Mouse (Mus musculus) inflammation-experienced regulatory T-cells, adult 16 weeks (primary cell): ENCODE results near the gene Tsen34. TPM values are rescaled to one million over a fixed set of nuclear protein-coding genes. Genes with fewer than 3 reads are reported as not detected.

Experiments
- polyA plus RNA-seq: library from polyadenylated mRNA; unstranded; fragments of 100-300 nt; shearing (Covaris generic); gene quantifications from one replicate; pipeline ENCODE4 v1.2.1, GENCODE M21; 2017

Gene Tsen34
- 20.6 TPM for polyA plus RNA-seq

GRCm38 (mm10) chr7:3692382-3692986, at the start of gene Tsen34:
Gene Tsen34 (plus strand): TSS chr7:3692863.

GRCm38 (mm10) chr7:3644672-3645487, 47.8 kb upstream of the Tsen34 start, which contains the start of gene Cnot3:
Gene Cnot3 (plus strand): TSS chr7:3645268.

GRCm38 (mm10) chr7:3665215-3666114, 27.2 kb upstream of the Tsen34 start, which contains the start of gene Leng1:
Gene Leng1 (minus strand): TSS chr7:3665840.

GRCm38 (mm10) chr7:3677342-3677741, 15.3 kb upstream of the Tsen34 start, which contains the start of gene Tmc4:
Gene Tmc4 (minus strand): TSS chr7:3677553.

GRCm38 (mm10) chr7:3692987-3693808, 535 bp downstream of the Tsen34 start, which contains the start of gene Mboat7:
Gene Mboat7 (minus strand): TSS chr7:3693523.

GRCm38 (mm10) chr7:3703879-3704441, 11.3 kb downstream of the Tsen34 start, which contains the start of gene Rps9:
Gene Rps9 (plus strand): TSS chr7:3703993.

GRCm38 (mm10) chr7:3720268-3720667, 27.6 kb downstream of the Tsen34 start, which contains the start of gene Pirb:
Gene Pirb (minus strand): TSS chr7:3720391.

Other genes with a start within 250 kb of the Tsen34 start
- not detected for gene Tarm1, start 190.2 kb upstream of the Tsen34 start, polyA plus RNA-seq
- gene Oscar, start 76.7 kb upstream of the Tsen34 start, polyA plus RNA-seq, result not detected
- 501 TPM for gene Ndufa3, start 75.5 kb upstream of the Tsen34 start, polyA plus RNA-seq
- gene Tfpt, start 62.9 kb upstream of the Tsen34 start, polyA plus RNA-seq, result 51.7 TPM
- 96.5 TPM for gene Prpf31, start 62.9 kb upstream of the Tsen34 start, polyA plus RNA-seq
- gene Cnot3, start 47.6 kb upstream of the Tsen34 start, polyA plus RNA-seq, result 110 TPM
- gene Leng1, start 27.0 kb upstream of the Tsen34 start, polyA plus RNA-seq, result 29.2 TPM
- 4.6 TPM for gene Tmc4, start 15.3 kb upstream of the Tsen34 start, polyA plus RNA-seq
- gene Mboat7, start 660 bp downstream of the Tsen34 start, polyA plus RNA-seq, result 79.1 TPM
- gene Rps9, start 11.1 kb downstream of the Tsen34 start, polyA plus RNA-seq, result 1,712 TPM
- gene Pirb, start 27.5 kb downstream of the Tsen34 start, polyA plus RNA-seq, result 1.7 TPM
- gene Gm15448, start 132.8 kb downstream of the Tsen34 start, polyA plus RNA-seq, result not detected
- 0.62 TPM for gene Pira2, start 152.2 kb downstream of the Tsen34 start, polyA plus RNA-seq
- gene Gm14548, start 205.3 kb downstream of the Tsen34 start, polyA plus RNA-seq, result 1.5 TPM
- gene Lilra6, start 222.6 kb downstream of the Tsen34 start, polyA plus RNA-seq, result 0.20 TPM